Mouse (Mus musculus): ENCODE measurements around the gene Olfr823. TPM values are rescaled to one million over a fixed set of nuclear protein-coding genes. Genes with fewer than 3 reads are reported as not detected.

The Olfr823 gene
- total RNA-seq (2023; ENCODE audit: inconsistent age): not detected in 4 replicates

GRCm38 (mm10) chr10:130115283-130115682 is at the start of gene Olfr823:
Olfr823 (minus strand) TSS chr10:130115383.

GRCm38 (mm10) chr10:130129900-130130299 is 14.7 kb upstream of the Olfr823 start, which contains the start of gene Olfr824:
Olfr824 (minus strand) TSS chr10:130130000.

GRCm38 (mm10) chr10:130070910-130071309 is 44.3 kb downstream of the Olfr823 start, which contains the start of gene Olfr822:
Olfr822 (plus strand) TSS chr10:130071210.

Other genes with a start within 250 kb of the Olfr823 start
- gene Olfr814, start 235.5 kb downstream of the Olfr823 start, total RNA-seq (2023; ENCODE audit: inconsistent age): not detected in 4 replicates
- not detected in 4 replicates for gene Olfr815, start 209.5 kb downstream of the Olfr823 start, total RNA-seq (2023; ENCODE audit: inconsistent age)
- gene Olfr816, start 199.8 kb downstream of the Olfr823 start, total RNA-seq (2023; ENCODE audit: inconsistent age): not detected in 4 replicates
- gene Olfr818, start 166.3 kb downstream of the Olfr823 start, total RNA-seq (2023; ENCODE audit: inconsistent age): not detected in 4 replicates
- not detected in 4 replicates for gene Olfr819, start 148.1 kb downstream of the Olfr823 start, total RNA-seq (2023; ENCODE audit: inconsistent age)
- not detected in 4 replicates for gene Olfr247, start 139.2 kb downstream of the Olfr823 start, total RNA-seq (2023; ENCODE audit: inconsistent age)
- not detected in 4 replicates for gene Gm10310, start 130.3 kb downstream of the Olfr823 start, total RNA-seq (2023; ENCODE audit: inconsistent age)
- gene Olfr820, start 102.8 kb downstream of the Olfr823 start, total RNA-seq (2023; ENCODE audit: inconsistent age): not detected in 4 replicates
- gene Olfr821, start 85.0 kb downstream of the Olfr823 start, total RNA-seq (2023; ENCODE audit: inconsistent age): not detected in 4 replicates
- gene Olfr822, start 44.2 kb downstream of the Olfr823 start, total RNA-seq (2023; ENCODE audit: inconsistent age): not detected in 4 replicates
- not detected in 4 replicates for gene Olfr824, start 14.6 kb upstream of the Olfr823 start, total RNA-seq (2023; ENCODE audit: inconsistent age)
- not detected in 4 replicates for gene Olfr825, start 51.4 kb upstream of the Olfr823 start, total RNA-seq (2023; ENCODE audit: inconsistent age)
- not detected in 4 replicates for gene Olfr826, start 68.8 kb upstream of the Olfr823 start, total RNA-seq (2023; ENCODE audit: inconsistent age)
- gene Olfr827, start 99.0 kb upstream of the Olfr823 start, total RNA-seq (2023; ENCODE audit: inconsistent age): not detected in 4 replicates
- 0.15 to 0.29 TPM (median 0.18 TPM) in 4 replicates for gene Neurod4, start 164.9 kb upstream of the Olfr823 start, total RNA-seq (2023; ENCODE audit: inconsistent age)
- gene Tespa1, start 207.5 kb upstream of the Olfr823 start, total RNA-seq (2023; ENCODE audit: inconsistent age): 70.4 to 81.9 TPM (median 78.9 TPM) in 4 replicates

Data from B cell, adult (primary cell).